Mouse (Mus musculus) midbrain, embryonic 13.5 days (tissue): ENCODE measurements at regions not wholly inside any gene's neighbourhood (a gene's known extent, or its start where the extent isn't known, plus 50 kb on each side); places are given as distances from the start of the nearest gene placed in this dataset.

ENCODE experiments used
- ATAC-seq: fragments of 200-750 bp; cut with Nextera tagmentation; 2 replicates; pipeline ENCODE4 v1.8.0; 2017; ENCODE audit warnings: mild to moderate bottlenecking, moderate TSS enrichment, moderate library complexity
- H3K27ac ChIP-seq: fragments of 300-500 bp; sonication (generic); 2 replicates; pipeline ENCODE4 v1.5.1; 2015; ENCODE audit warnings: inconsistent platforms, mild to moderate bottlenecking, moderate library complexity
- H3K27me3 ChIP-seq: fragments of 300-500 bp; sonication (generic); 2 replicates; pipeline ENCODE4 v1.6.1; 2015; ENCODE audit warnings: mild to moderate bottlenecking, inconsistent platforms
- H3K36me3 ChIP-seq: fragments of 300-500 bp; sonication (generic); 2 replicates; pipeline ENCODE4 v1.6.1; 2015; ENCODE audit warnings: mild to moderate bottlenecking, inconsistent platforms
- H3K4me1 ChIP-seq: fragments of 300-500 bp; sonication (generic); replicated peaks from 2 replicates; pipeline ENCODE4 v1.6.1; 2015; ENCODE audit warnings: inconsistent platforms
- H3K4me2 ChIP-seq: fragments of 300-500 bp; sonication (generic); replicated peaks from 2 replicates; pipeline ENCODE4 v1.6.1; 2015; ENCODE audit warnings: moderate library complexity, mild to moderate bottlenecking, inconsistent platforms
- H3K4me3 ChIP-seq: fragments of 300-500 bp; sonication (generic); replicated peaks from 2 replicates; pipeline ENCODE4 v1.5.1; 2015; ENCODE audit warnings: mild to moderate bottlenecking, inconsistent platforms
- H3K9ac ChIP-seq: fragments of 300-500 bp; sonication (generic); replicated peaks from 2 replicates; pipeline ENCODE4 v1.6.1; 2015; ENCODE audit warnings: mild to moderate bottlenecking, inconsistent platforms
- H3K9me3 ChIP-seq: fragments of 300-500 bp; sonication (generic); 2 replicates; pipeline ENCODE4 v1.6.1; 2016; ENCODE audit warnings: mild to moderate bottlenecking, inconsistent platforms
- WGBS: fragments of 180-500 bp; shearing (Covaris S2); methylation state at CpG from one replicate; pipeline ENCODE4 v1.1.7; 2015; 5-methylcytosine and 5-hydroxymethylcytosine counted together

GRCm38 (mm10) chr10:6053207-6053606, 131.0 kb upstream of the Rgs17 start:
- peak; percentile 17; the same call in 1 of the 2 replicates for ATAC-seq
- H3K4me2 ChIP-seq, result no peak overlapping the region
- no peak overlapping the region for H3K4me3 ChIP-seq
- H3K27ac ChIP-seq, result no peak overlapping the region
- H3K4me1 ChIP-seq, result no peaks in the 10 kb centered on the region
- 60% methylated on average over 2 of the region's 2 CpGs for WGBS
- H3K27me3 ChIP-seq, result no peaks in the 10 kb centered on the region
- no peaks in the 10 kb centered on the region for H3K36me3 ChIP-seq
- no peak overlapping the region for H3K9ac ChIP-seq
- no peaks in the 10 kb centered on the region for H3K9me3 ChIP-seq

DNA sequence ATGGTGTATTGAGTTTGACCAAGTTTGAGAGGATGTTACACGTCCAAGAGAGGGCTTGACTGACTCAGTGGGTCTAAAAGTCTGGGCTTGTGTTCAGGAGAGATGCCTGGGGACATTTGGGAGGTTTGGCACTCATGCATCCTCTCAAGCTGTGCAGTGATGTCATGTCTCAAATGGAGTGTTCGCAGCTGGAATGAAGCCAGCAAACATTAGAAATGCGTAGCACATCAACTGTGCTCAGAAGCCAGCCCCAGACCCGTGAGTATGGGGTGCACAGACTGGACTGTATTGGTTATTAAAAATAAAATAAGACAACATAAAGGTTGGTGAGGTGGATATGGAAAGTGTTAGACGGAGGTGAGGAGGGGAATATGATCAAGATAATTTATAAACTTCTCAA, 121.2 kb upstream of the Rgs17 start:
- no peak overlapping the region for H3K27ac ChIP-seq
- H3K9me3 ChIP-seq, result no peaks in the 10 kb centered on the region
- H3K4me1 ChIP-seq, result no peaks in the 10 kb centered on the region
- no peaks in the 10 kb centered on the region for H3K36me3 ChIP-seq
- ATAC-seq, result no peak
- WGBS, result 75% methylated on average over 5 of the region's 5 CpGs
- no peak overlapping the region for H3K4me3 ChIP-seq
- H3K27me3 ChIP-seq, result no peaks in the 10 kb centered on the region
- H3K9ac ChIP-seq, result no peak overlapping the region
- no peak overlapping the region for H3K4me2 ChIP-seq

DNA sequence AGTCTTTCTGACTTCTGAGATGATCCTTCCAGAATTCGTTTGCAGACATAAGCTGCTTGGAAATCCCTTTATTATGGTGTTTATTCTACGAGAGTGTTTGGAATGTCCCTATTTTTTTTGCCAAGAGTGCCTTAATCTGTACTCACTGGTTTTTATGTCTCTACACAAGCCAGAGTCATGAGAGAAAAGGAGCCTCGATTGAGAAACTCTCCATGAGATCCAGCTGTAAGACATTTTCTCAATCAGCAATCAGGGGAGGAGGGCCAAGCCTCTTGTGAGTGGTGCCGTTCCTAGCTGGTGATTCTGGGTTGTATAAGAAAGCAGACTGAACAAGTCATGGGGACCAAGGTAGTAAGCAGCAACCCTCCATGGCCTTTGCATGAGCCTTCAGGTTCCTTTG, 117.6 kb upstream of the Rgs17 start:
- no peak overlapping the region for H3K27ac ChIP-seq
- no peak overlapping the region for H3K9ac ChIP-seq
- no peak overlapping the region for H3K4me2 ChIP-seq
- H3K36me3 ChIP-seq, result no peaks in the 10 kb centered on the region
- no peaks in the 10 kb centered on the region for H3K27me3 ChIP-seq
- 73% methylated on average over 4 of the region's 4 CpGs for WGBS
- H3K4me1 ChIP-seq, result no peaks in the 10 kb centered on the region
- no peak overlapping the region for H3K4me3 ChIP-seq
- ATAC-seq, result no peak
- H3K9me3 ChIP-seq, result no peaks in the 10 kb centered on the region

DNA sequence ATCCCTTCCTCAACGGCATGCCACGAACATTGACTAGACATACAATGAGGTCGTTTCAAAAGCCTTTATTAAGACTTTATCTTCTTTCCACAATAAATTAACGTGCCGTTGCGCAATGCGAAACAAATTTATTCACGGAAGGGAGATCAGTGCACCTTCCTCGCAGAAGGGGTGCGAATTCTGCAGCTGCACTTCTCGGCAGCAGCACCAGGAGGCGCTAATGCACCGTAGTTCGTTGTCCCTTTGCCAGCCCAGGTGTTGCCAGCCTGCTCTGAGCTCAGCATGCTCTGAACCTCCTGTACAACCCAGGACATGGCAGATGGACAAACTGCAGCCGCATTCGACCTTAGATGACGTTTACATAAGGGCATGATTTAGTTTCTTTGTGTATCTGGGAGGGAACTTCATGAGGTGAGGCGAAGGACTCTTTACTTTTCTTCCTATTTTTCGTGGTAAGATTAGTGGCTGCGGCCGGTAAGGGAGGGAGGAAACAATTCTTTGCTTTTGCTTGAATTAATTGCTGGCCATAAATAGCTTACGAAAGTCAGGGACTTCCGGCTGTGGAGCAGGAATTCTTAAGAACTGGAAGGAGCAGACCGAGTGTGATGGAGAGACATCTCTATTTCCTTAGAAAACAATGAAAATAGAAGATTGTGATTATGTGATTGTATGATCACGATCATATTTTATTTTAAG, 113.7 kb upstream of the Rgs17 start:
- Histone ChIP-seq H3K36me3 (no peaks in the 10 kb centered on the region), H3K9ac (no peak overlapping the region), H3K4me3 (no peak overlapping the region; the same call in 1 of the 2 replicates), H3K27me3 (no peaks in the 10 kb centered on the region), H3K4me1 (no peaks in the 10 kb centered on the region), H3K9me3 (no peaks in the 10 kb centered on the region), H3K4me2 (peak overlapping the region; percentile 41), H3K27ac (no peak overlapping the region)
- ATAC-seq, result peak; percentile 89
- 28% methylated on average over 25 of the region's 25 CpGs for WGBS

DNA sequence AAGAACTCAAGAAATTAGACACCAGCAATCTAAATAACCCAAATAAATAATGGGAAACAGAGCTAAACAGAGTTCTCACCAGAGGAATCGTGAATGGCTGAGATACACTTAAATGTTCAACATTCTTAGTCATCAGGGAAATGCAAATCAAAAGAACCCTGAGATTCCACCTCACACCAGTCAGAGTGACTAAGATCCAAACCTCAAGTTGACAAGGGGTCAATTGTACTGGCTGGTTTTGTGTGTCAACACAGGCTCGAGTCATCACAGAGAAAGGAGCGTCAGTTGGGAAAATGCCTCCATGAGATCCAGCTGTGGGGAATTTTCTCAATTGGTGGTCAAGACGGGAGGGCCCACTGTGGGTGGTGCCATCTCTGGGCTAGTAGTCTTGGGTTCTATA, 110.3 kb upstream of the Rgs17 start:
- Histone ChIP-seq H3K9me3 (no peaks in the 10 kb centered on the region), H3K4me1 (no peaks in the 10 kb centered on the region), H3K4me2 (no peak overlapping the region), H3K27ac (no peak overlapping the region), H3K27me3 (no peaks in the 10 kb centered on the region), H3K4me3 (no peak overlapping the region), H3K36me3 (no peaks in the 10 kb centered on the region), H3K9ac (no peak overlapping the region)
- ATAC-seq, result no peak
- WGBS, result 83% methylated on average over 4 of the region's 4 CpGs

- H3K4me1 ChIP-seq, result no peaks in the 10 kb centered on the region
- H3K4me3 ChIP-seq, result no peak overlapping the region
- WGBS, result 65% methylated on average over 1 of the region's 1 CpGs
- no peaks in the 10 kb centered on the region for H3K27me3 ChIP-seq
- H3K9me3 ChIP-seq, result no peaks in the 10 kb centered on the region
- H3K9ac ChIP-seq, result no peak overlapping the region
- H3K4me2 ChIP-seq, result no peak overlapping the region
- H3K36me3 ChIP-seq, result no peaks in the 10 kb centered on the region
- no peak for ATAC-seq
- no peak overlapping the region for H3K27ac ChIP-seq
Observed at GRCm38 (mm10) chr10:6027551-6027950, 105.4 kb upstream of the Rgs17 start.

- Histone ChIP-seq H3K27me3 (no peaks in the 10 kb centered on the region), H3K9ac (no peak overlapping the region), H3K27ac (no peak overlapping the region), H3K4me2 (no peak overlapping the region), H3K4me3 (no peak overlapping the region), H3K36me3 (no peaks in the 10 kb centered on the region), H3K9me3 (no peaks in the 10 kb centered on the region), H3K4me1 (no peaks in the 10 kb centered on the region)
- whole genome bisulfite sequencing, result 62% methylated on average over 5 of the region's 5 CpGs
- ATAC-seq, result no peak
Observed at GRCm38 (mm10) chr10:6026317-6026716, 104.1 kb upstream of the Rgs17 start.

- 79% methylated on average over 2 of the region's 2 CpGs for WGBS
- no peaks in the 10 kb centered on the region for H3K4me1 ChIP-seq
- no peaks in the 10 kb centered on the region for H3K27me3 ChIP-seq
Observed at GRCm38 (mm10) chr10:6022609-6023283, 100.5 kb upstream of the Rgs17 start.

GRCm38 (mm10) chr10:6020944-6021684, 98.9 kb upstream of the Rgs17 start:
- H3K27me3 ChIP-seq, result no peaks in the 10 kb centered on the region
- H3K9me3 ChIP-seq, result no peaks in the 10 kb centered on the region
- no peak for ATAC-seq
- no peak overlapping the region for H3K4me3 ChIP-seq
- H3K36me3 ChIP-seq, result no peaks in the 10 kb centered on the region
- WGBS, result 58% methylated on average over 9 of the region's 9 CpGs
- no peak overlapping the region for H3K27ac ChIP-seq
- H3K4me2 ChIP-seq, result no peak overlapping the region
- H3K9ac ChIP-seq, result no peak overlapping the region
- no peaks in the 10 kb centered on the region for H3K4me1 ChIP-seq

More at GRCm38 (mm10) chr10:6022609-6023283, 100.5 kb upstream of the Rgs17 start:
- H3K36me3 ChIP-seq, result no peaks in the 10 kb centered on the region
- H3K9ac ChIP-seq, result no peak overlapping the region
- no peak overlapping the region for H3K27ac ChIP-seq
- ATAC-seq, result no peak
- H3K4me2 ChIP-seq, result no peak overlapping the region
- H3K4me3 ChIP-seq, result no peak overlapping the region
- H3K9me3 ChIP-seq, result no peaks in the 10 kb centered on the region

GRCm38 (mm10) chr10:6013743-6014142, 91.5 kb upstream of the Rgs17 start:
- no peak for ATAC-seq
- no peak overlapping the region for H3K4me2 ChIP-seq
- no peaks in the 10 kb centered on the region for H3K4me1 ChIP-seq

DNA sequence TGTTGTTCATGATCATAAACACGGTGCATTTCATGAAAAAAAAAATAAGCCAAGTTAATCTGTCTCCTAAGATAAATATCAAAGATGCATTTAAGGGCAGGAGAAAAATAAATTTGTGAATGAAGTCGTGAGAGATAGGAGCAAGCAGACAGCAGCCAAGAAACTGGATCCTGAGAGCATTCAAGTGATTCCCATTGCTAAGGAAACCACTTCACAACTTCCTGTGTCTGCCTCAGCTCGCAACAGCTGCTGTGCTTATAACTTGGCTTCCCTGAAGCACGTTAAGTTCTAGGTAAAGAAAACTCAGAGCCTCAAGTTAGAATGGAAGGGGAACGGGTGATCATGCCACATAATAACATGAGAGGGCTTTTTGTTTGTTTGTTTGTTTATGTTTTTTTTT, 89.3 kb upstream of the Rgs17 start:
- H3K9me3 ChIP-seq, result no peaks in the 10 kb centered on the region
- H3K4me2 ChIP-seq, result no peak overlapping the region
- H3K9ac ChIP-seq, result no peak overlapping the region
- H3K27me3 ChIP-seq, result no peaks in the 10 kb centered on the region
- no peak overlapping the region for H3K27ac ChIP-seq
- ATAC-seq, result no peak
- no peak overlapping the region for H3K4me3 ChIP-seq
- 80% methylated on average over 5 of the region's 5 CpGs for WGBS
- H3K36me3 ChIP-seq, result no peaks in the 10 kb centered on the region
- H3K4me1 ChIP-seq, result no peaks in the 10 kb centered on the region

More at GRCm38 (mm10) chr10:6013743-6014142, 91.5 kb upstream of the Rgs17 start:
- Histone ChIP-seq H3K9me3 (no peaks in the 10 kb centered on the region), H3K9ac (no peak overlapping the region), H3K27me3 (no peaks in the 10 kb centered on the region), H3K36me3 (no peaks in the 10 kb centered on the region), H3K4me3 (no peak overlapping the region), H3K27ac (no peak overlapping the region)
- 82% methylated on average over 4 of the region's 4 CpGs for WGBS

- H3K4me2 ChIP-seq, result no peak overlapping the region
- H3K27ac ChIP-seq, result no peak overlapping the region
- no peak for ATAC-seq
- no peak overlapping the region for H3K4me3 ChIP-seq
- H3K27me3 ChIP-seq, result no peaks in the 10 kb centered on the region
- no peaks in the 10 kb centered on the region for H3K36me3 ChIP-seq
- H3K9ac ChIP-seq, result no peak overlapping the region
- no peaks in the 10 kb centered on the region for H3K4me1 ChIP-seq
- 39% methylated on average over 5 of the region's 5 CpGs for WGBS
- no peaks in the 10 kb centered on the region for H3K9me3 ChIP-seq
Observed at GRCm38 (mm10) chr10:6011029-6011428, 88.8 kb upstream of the Rgs17 start.
